Mouse (Mus musculus) stomach, postnatal 0 days (tissue): ENCODE measurements around the gene Rps3a1. TPM values are rescaled to one million over a fixed set of nuclear protein-coding genes. Genes with fewer than 3 reads are reported as not detected.

Source experiments
- ATAC-seq: fragments of 200-750 bp; cut with Nextera tagmentation; 2 replicates; pipeline ENCODE4 v1.8.0; 2017; ENCODE audit not compliant: low FRiP score, low TSS enrichment
- DNase-seq: peaks from one replicate; pipeline ENCODE4 v3.0.0-alpha.2; 2016; ENCODE audit warnings: low spot score
- H3K27ac ChIP-seq: fragments of 300-500 bp; sonication (generic); replicated peaks from 2 replicates; pipeline ENCODE4 v1.5.1; 2014; ENCODE audit warnings: mild to moderate bottlenecking, control low read depth
- H3K27me3 ChIP-seq: fragments of 300-500 bp; sonication (generic); 2 replicates; pipeline ENCODE4 v1.6.1; 2014; ENCODE audit warnings: low read length; ENCODE audit not compliant: control insufficient read depth, insufficient read depth
- H3K36me3 ChIP-seq: fragments of 300-500 bp; sonication (generic); 2 replicates; pipeline ENCODE4 v1.6.1; 2014; ENCODE audit warnings: low read length, mixed read lengths; ENCODE audit not compliant: control insufficient read depth, insufficient read depth
- H3K4me1 ChIP-seq: fragments of 300-500 bp; sonication (generic); replicated peaks from 2 replicates; pipeline ENCODE4 v1.6.1; 2014; ENCODE audit warnings: antibody characterized with exemption; ENCODE audit not compliant: control insufficient read depth, insufficient read depth
- H3K4me2 ChIP-seq: fragments of 300-500 bp; sonication (generic); replicated peaks from 2 replicates; pipeline ENCODE4 v1.6.1; 2014; ENCODE audit warnings: low read depth, mild to moderate bottlenecking, control low read depth, moderate library complexity
- H3K4me3 ChIP-seq: fragments of 300-500 bp; sonication (generic); 2 replicates; pipeline ENCODE4 v1.5.1; 2014; ENCODE audit warnings: low read depth, low read length, control low read depth
- H3K9ac ChIP-seq: fragments of 300-500 bp; sonication (generic); 2 replicates; pipeline ENCODE4 v1.6.1; 2014; ENCODE audit warnings: mild to moderate bottlenecking, low read length, control low read depth, mixed read lengths
- H3K9me3 ChIP-seq: fragments of 300-500 bp; sonication (generic); 2 replicates; pipeline ENCODE4 v1.6.1; 2016; ENCODE audit warnings: low read length; ENCODE audit not compliant: control insufficient read depth
- CTCF ChIP-seq: IDR thresholded peaks from 2 replicates; pipeline ENCODE4 v1.5.1; 2016; ENCODE audit warnings: antibody characterized with exemption, low read depth, mild to moderate bottlenecking, moderate library complexity
- EP300 ChIP-seq: optimal IDR thresholded peaks from 2 replicates; pipeline ENCODE3; 2016; ENCODE audit warnings: antibody characterized with exemption
- WGBS: fragments of 180-500 bp; shearing (Covaris S2); extraction: QIAGEN DNeasy Blood & Tissue Kit; methylation state at CpG from one replicate; pipeline ENCODE4 v1.1.7; 2014; 5-methylcytosine and 5-hydroxymethylcytosine counted together
- polyA plus RNA-seq: library from polyadenylated mRNA; unstranded; fragments of >200 nt; fragmentation: Nextera tagmentation; extraction: Ambion mirVana; gene quantifications from 2 replicates; pipeline ENCODE4 v1.2.1, GENCODE M21; 2015

Gene Rps3a1
- polyA plus RNA-seq, 1 experiment from 2014 or later = 1,198 TPM

DNA sequence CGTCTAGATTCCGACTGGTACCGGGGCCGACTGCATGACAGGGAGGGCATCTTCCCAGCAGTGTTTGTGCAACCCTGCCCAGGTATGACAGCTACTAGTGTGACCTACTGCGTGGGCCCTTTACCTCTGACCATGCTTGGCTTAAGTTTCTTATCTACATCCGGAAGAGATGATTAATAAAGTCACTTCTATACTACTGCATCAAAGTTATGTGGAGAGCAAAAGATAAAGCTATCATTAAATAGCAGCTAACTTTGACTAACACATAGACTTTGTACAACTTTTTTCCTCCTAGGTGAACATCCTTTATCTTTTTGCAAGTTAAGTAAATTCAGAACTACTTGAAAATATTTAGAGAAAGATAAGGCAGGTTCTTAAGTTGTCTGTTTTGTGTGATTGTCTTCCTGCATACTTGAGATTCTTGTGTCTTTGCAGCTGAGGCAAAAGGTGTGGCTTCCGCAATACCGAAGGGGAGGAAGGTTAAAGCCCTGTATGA, 19.2 kb downstream of the Rps3a1 start:
- Histone ChIP-seq H3K4me3 (no peak overlapping the region), H3K4me1 (no peaks in the 10 kb centered on the region), H3K27ac (no peak overlapping the region), H3K9ac (no peak overlapping the region), H3K4me2 (no peak overlapping the region), H3K27me3 (no peaks in the 10 kb centered on the region), H3K36me3 (peaks cover 10% of the 10 kb centered on the region), H3K9me3 (no peaks in the 10 kb centered on the region)
- WGBS = 56% methylated on average over 8 of the region's 8 CpGs
- ATAC-seq = no peak
- TF ChIP-seq EP300 (no peak), CTCF (no peak)
- no peak for DNase-seq

GRCm38 (mm10) chr3:86122156-86122555, 20.3 kb downstream of the Rps3a1 start:
- Histone ChIP-seq H3K9ac (no peak overlapping the region), H3K4me2 (no peak overlapping the region), H3K9me3 (no peaks in the 10 kb centered on the region), H3K4me1 (no peaks in the 10 kb centered on the region), H3K4me3 (no peak overlapping the region), H3K36me3 (peaks cover 10% of the 10 kb centered on the region; the same call in 1 of the 2 replicates), H3K27ac (no peak overlapping the region), H3K27me3 (no peaks in the 10 kb centered on the region)
- ATAC-seq (no peak), DNase-seq (no peak)
- no peak for TF ChIP-seq EP300
- peak; percentile 39 for TF ChIP-seq CTCF

DNA sequence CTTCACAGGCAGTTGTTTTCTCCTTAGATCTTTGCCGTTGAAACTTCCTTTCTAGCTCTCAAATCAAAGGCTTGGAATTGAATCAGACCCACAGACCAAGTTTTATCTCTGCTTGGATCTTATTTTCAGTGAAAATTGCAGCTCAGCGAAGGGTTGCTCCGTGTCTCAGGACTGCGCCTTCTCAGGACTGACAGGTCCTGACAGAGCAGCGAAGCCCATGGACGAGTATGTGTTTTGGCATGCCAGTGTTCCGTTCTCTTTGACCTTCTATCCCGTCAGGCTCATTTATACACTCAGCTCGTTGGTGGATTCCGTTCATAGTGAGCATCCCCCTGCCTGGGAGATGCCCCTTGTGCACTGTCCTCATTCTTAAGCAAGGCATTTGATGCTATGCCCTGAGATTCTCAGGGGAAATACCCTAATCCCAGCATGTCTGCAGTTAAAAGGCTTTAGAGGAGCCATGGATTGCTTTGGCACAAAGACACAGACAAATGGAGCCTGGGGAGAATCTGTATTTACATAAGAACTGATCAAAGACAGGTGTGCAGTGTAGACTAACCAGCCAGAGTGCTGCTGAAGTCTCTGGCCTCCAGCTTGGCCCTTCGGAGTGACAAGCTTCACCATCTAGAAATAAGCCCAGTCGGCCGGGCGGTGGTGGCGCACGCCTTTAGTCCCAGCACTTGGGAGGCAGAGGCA, 23.1 kb downstream of the Rps3a1 start:
- DNase-seq (no peak), ATAC-seq (no peak)
- peaks cover 4% of the 10 kb centered on the region; the same call in 1 of the 2 replicates for H3K36me3 ChIP-seq
- 74% methylated on average over 16 of the region's 16 CpGs for WGBS
- H3K4me2 ChIP-seq = no peak overlapping the region
- H3K27ac ChIP-seq = no peak overlapping the region
- no peaks in the 10 kb centered on the region for H3K9me3 ChIP-seq
- no peak overlapping the region for H3K9ac ChIP-seq
- H3K27me3 ChIP-seq = no peaks in the 10 kb centered on the region
- no peaks in the 10 kb centered on the region for H3K4me1 ChIP-seq
- TF ChIP-seq EP300 = no peak
- no peak for TF ChIP-seq CTCF
- no peak overlapping the region for H3K4me3 ChIP-seq

DNA sequence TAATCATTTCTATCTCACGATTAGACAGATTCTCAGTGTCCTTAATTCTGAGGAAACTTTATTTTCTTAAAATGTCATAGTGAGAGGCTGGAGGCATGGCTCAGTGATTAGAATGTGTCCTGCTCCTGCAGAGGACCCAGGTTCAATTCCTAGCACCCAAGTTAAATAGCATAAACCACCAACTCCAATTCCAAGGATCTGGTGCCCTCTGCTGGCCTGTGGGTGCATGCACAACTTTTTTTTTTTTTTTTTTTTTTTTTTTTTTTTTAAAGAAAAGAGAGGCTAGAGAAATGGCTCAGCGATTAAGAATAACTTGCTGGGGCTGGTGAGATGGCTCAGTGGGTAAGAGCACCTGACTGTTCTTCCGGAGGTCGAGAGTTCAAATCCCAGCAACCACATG, 25.6 kb downstream of the Rps3a1 start:
- Histone ChIP-seq H3K27ac (no peak overlapping the region), H3K9me3 (no peaks in the 10 kb centered on the region), H3K36me3 (no peaks in the 10 kb centered on the region; the same call in 1 of the 2 replicates), H3K9ac (no peak overlapping the region), H3K4me1 (no peaks in the 10 kb centered on the region), H3K4me3 (no peak overlapping the region), H3K4me2 (no peak overlapping the region), H3K27me3 (no peaks in the 10 kb centered on the region)
- no peak for DNase-seq
- peak; percentile 62 for TF ChIP-seq CTCF
- no peak for TF ChIP-seq EP300
- ATAC-seq = no peak
- 88% methylated on average over 4 of the region's 4 CpGs for WGBS

DNA sequence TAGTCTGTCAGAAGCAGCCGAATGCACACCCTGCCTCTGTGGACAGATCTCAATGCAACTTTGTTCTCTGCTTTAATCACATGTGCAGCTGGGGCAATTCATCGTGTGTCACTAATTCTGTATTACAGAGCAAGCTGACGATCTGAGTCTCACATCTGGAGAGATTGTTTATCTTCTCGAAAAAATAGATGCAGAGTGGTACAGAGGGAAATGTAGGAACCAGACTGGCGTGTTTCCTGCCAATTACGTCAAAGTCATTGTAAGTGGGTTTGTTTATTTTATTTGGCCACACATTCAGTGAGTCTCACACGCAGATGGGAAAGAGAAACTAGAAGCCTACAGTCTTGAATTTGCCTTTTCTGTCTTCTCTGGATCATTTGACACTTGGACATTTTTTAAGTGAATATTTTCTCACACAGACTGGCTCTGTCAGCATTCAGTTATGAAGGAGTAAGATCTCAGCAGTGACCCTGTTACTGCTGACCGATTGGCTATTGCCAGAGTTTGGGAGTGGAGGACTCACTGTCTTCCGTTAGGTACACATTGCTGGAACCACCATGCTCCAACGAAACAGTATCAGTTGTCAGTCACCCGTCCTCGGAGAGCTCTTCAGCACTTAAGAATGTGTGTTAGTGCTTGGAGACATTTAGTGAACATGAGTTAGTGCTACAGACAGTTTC, 27.7 kb downstream of the Rps3a1 start:
- TF ChIP-seq EP300 (no peak), CTCF (no peak)
- DNase-seq = no peak
- WGBS = 38% methylated on average over 12 of the region's 12 CpGs
- no peak overlapping the region for H3K27ac ChIP-seq
- H3K36me3 ChIP-seq = no peaks in the 10 kb centered on the region
- no peaks in the 10 kb centered on the region for H3K4me1 ChIP-seq
- no peaks in the 10 kb centered on the region for H3K27me3 ChIP-seq
- H3K4me3 ChIP-seq = no peak overlapping the region
- no peak overlapping the region for H3K9ac ChIP-seq
- H3K9me3 ChIP-seq = no peaks in the 10 kb centered on the region
- ATAC-seq = peak; percentile 57; the same call in 1 of the 2 replicates
- no peak overlapping the region for H3K4me2 ChIP-seq

- DNase-seq (no peak), ATAC-seq (no peak)
- TF ChIP-seq CTCF (no peak), EP300 (no peak)
- no peak overlapping the region for H3K4me3 ChIP-seq
- no peaks in the 10 kb centered on the region for H3K27me3 ChIP-seq
- no peaks in the 10 kb centered on the region for H3K4me1 ChIP-seq
- H3K36me3 ChIP-seq = peaks cover under 1% of the 10 kb centered on the region; the same call in 1 of the 2 replicates
- no peaks in the 10 kb centered on the region for H3K9me3 ChIP-seq
- H3K9ac ChIP-seq = no peak overlapping the region
- no peak overlapping the region for H3K27ac ChIP-seq
- 91% methylated on average over 7 of the region's 7 CpGs for WGBS
- H3K4me2 ChIP-seq = no peak overlapping the region
Observed at GRCm38 (mm10) chr3:86112766-86113165, 29.7 kb downstream of the Rps3a1 start.
